Mouse (Mus musculus) liver, embryonic 13.5 days (tissue): ENCODE measurements around the gene Myom1. TPM values are rescaled to one million over a fixed set of nuclear protein-coding genes. Genes with fewer than 3 reads are reported as not detected.

Source experiments
- ATAC-seq: fragments of 200-750 bp; cut with Nextera tagmentation; 2 replicates; pipeline ENCODE4 v1.8.0; 2017; ENCODE audit warnings: low read depth, mild to moderate bottlenecking, moderate number of reproducible peaks, moderate library complexity
- DNase-seq: peaks from one replicate; pipeline ENCODE4 v3.0.0; 2022
- H3K27ac ChIP-seq: fragments of 300-500 bp; sonication (generic); 2 replicates; pipeline ENCODE4 v1.5.1; 2015; ENCODE audit warnings: moderate library complexity, mild to moderate bottlenecking, inconsistent platforms
- H3K27me3 ChIP-seq: fragments of 300-500 bp; sonication (generic); 2 replicates; pipeline ENCODE4 v1.6.1; 2015; ENCODE audit warnings: mild to moderate bottlenecking, inconsistent platforms
- H3K36me3 ChIP-seq: fragments of 300-500 bp; sonication (generic); 2 replicates; pipeline ENCODE4 v1.6.1; 2015; ENCODE audit warnings: mild to moderate bottlenecking, inconsistent platforms
- H3K4me1 ChIP-seq: fragments of 300-500 bp; sonication (generic); replicated peaks from 2 replicates; pipeline ENCODE4 v1.6.1; 2015; ENCODE audit warnings: inconsistent platforms
- H3K4me2 ChIP-seq: fragments of 300-500 bp; sonication (generic); 2 replicates; pipeline ENCODE4 v1.6.1; 2015; ENCODE audit warnings: inconsistent platforms, mild to moderate bottlenecking, moderate library complexity
- H3K4me3 ChIP-seq: fragments of 300-500 bp; sonication (generic); replicated peaks from 2 replicates; pipeline ENCODE4 v1.5.1; 2015; ENCODE audit warnings: mild to moderate bottlenecking, inconsistent platforms
- H3K9ac ChIP-seq: fragments of 300-500 bp; sonication (generic); 2 replicates; pipeline ENCODE4 v1.6.1; 2015; ENCODE audit warnings: mild to moderate bottlenecking, inconsistent platforms
- H3K9me3 ChIP-seq: fragments of 300-500 bp; sonication (generic); replicated peaks from 2 replicates; pipeline ENCODE4 v1.6.1; 2016; ENCODE audit warnings: inconsistent platforms
- WGBS: fragments of 180-500 bp; shearing (Covaris S2); methylation state at CpG from one replicate; pipeline ENCODE4 v1.1.7; 2015; ENCODE audit not compliant: insufficient replicate concordance; 5-methylcytosine and 5-hydroxymethylcytosine counted together
- polyA plus RNA-seq: library from polyadenylated mRNA; unstranded; fragments of >200 nt; fragmentation: Nextera tagmentation; extraction: Ambion mirVana; gene quantifications from 2 replicates; pipeline ENCODE4 v1.2.1, GENCODE M21; 2015

Gene Myom1
- polyA plus RNA-seq, 1 experiment from 2014 or later: 2.1 TPM

- H3K4me2 ChIP-seq: no peak overlapping the region
- H3K27ac ChIP-seq: no peak overlapping the region
- no peaks in the 10 kb centered on the region for H3K27me3 ChIP-seq
- H3K9me3 ChIP-seq: no peaks in the 10 kb centered on the region
- no peak overlapping the region for H3K4me3 ChIP-seq
- ATAC-seq: no peak
- H3K4me1 ChIP-seq: peaks cover 25% of the 10 kb centered on the region
- DNase-seq: no peak
- H3K36me3 ChIP-seq: no peaks in the 10 kb centered on the region
- WGBS: 76% methylated on average over 9 of the region's 9 CpGs
- no peak overlapping the region for H3K9ac ChIP-seq
Observed at GRCm38 (mm10) chr17:71129489-71130261, 127.2 kb downstream of the Myom1 start.

- ATAC-seq: no peak
- no peaks in the 10 kb centered on the region for H3K36me3 ChIP-seq
- H3K27ac ChIP-seq: no peak overlapping the region
- peaks cover 24% of the 10 kb centered on the region for H3K4me1 ChIP-seq
- DNase-seq: no peak
- no peak overlapping the region for H3K4me3 ChIP-seq
- H3K27me3 ChIP-seq: no peaks in the 10 kb centered on the region
- H3K9ac ChIP-seq: no peak overlapping the region
- H3K9me3 ChIP-seq: no peaks in the 10 kb centered on the region
- H3K4me2 ChIP-seq: no peak overlapping the region
Observed at GRCm38 (mm10) chr17:71132221-71132620, 129.8 kb downstream of the Myom1 start.

- ATAC-seq (no peak), DNase-seq (no peak)
- H3K4me2 ChIP-seq: no peak overlapping the region
- H3K27ac ChIP-seq: no peak overlapping the region
- peaks cover 21% of the 10 kb centered on the region for H3K4me1 ChIP-seq
- H3K4me3 ChIP-seq: no peak overlapping the region
- H3K36me3 ChIP-seq: no peaks in the 10 kb centered on the region
- 61% methylated on average over 11 of the region's 11 CpGs for WGBS
- no peak overlapping the region for H3K9ac ChIP-seq
- no peaks in the 10 kb centered on the region for H3K9me3 ChIP-seq
- H3K27me3 ChIP-seq: no peaks in the 10 kb centered on the region
Observed at GRCm38 (mm10) chr17:71132856-71133439, 130.5 kb downstream of the Myom1 start.

- no peak overlapping the region for H3K4me2 ChIP-seq
- no peaks in the 10 kb centered on the region for H3K27me3 ChIP-seq
- H3K9me3 ChIP-seq: no peaks in the 10 kb centered on the region
- no peak overlapping the region for H3K4me3 ChIP-seq
- H3K27ac ChIP-seq: peak overlapping the region; percentile 10; the same call in 1 of the 2 replicates
- no peaks in the 10 kb centered on the region for H3K36me3 ChIP-seq
- no peak overlapping the region for H3K9ac ChIP-seq
- DNase-seq (no peak), ATAC-seq (no peak)
- H3K4me1 ChIP-seq: peaks cover 20% of the 10 kb centered on the region
- WGBS: 74% methylated on average over 3 of the region's 3 CpGs
Observed at GRCm38 (mm10) chr17:71134441-71134955, 132.1 kb downstream of the Myom1 start.

- Histone ChIP-seq H3K4me2 (no peak overlapping the region), H3K27ac (no peak overlapping the region), H3K9ac (no peak overlapping the region), H3K9me3 (no peaks in the 10 kb centered on the region), H3K36me3 (no peaks in the 10 kb centered on the region), H3K4me3 (no peak overlapping the region), H3K4me1 (peaks cover 20% of the 10 kb centered on the region), H3K27me3 (no peaks in the 10 kb centered on the region)
- 46% methylated on average over 5 of the region's 5 CpGs for WGBS
- ATAC-seq: no peak
- no peak for DNase-seq
Observed at GRCm38 (mm10) chr17:71135108-71135507, 132.7 kb downstream of the Myom1 start.

- no peak for ATAC-seq
- 68% methylated on average over 5 of the region's 5 CpGs for WGBS
Observed at GRCm38 (mm10) chr17:71135866-71136265, 133.4 kb downstream of the Myom1 start.

GRCm38 (mm10) chr17:71136384-71137333, 134.2 kb downstream of the Myom1 start:
- H3K9ac ChIP-seq: no peak overlapping the region
- H3K4me2 ChIP-seq: no peak overlapping the region
- peak; percentile 79 for ATAC-seq
- no peaks in the 10 kb centered on the region for H3K9me3 ChIP-seq
- peaks cover 20% of the 10 kb centered on the region for H3K4me1 ChIP-seq
- no peak for DNase-seq
- no peak overlapping the region for H3K27ac ChIP-seq
- H3K4me3 ChIP-seq: no peak overlapping the region
- 48% methylated on average over 16 of the region's 16 CpGs for WGBS
- no peaks in the 10 kb centered on the region for H3K36me3 ChIP-seq
- no peaks in the 10 kb centered on the region for H3K27me3 ChIP-seq

More at GRCm38 (mm10) chr17:71135866-71136265, 133.4 kb downstream of the Myom1 start:
- H3K9ac ChIP-seq: 0 out of 2 replicates have a peak overlapping the region, but pooled peaks have one; percentile 13
- no peak overlapping the region for H3K4me3 ChIP-seq
- H3K27ac ChIP-seq: no peak overlapping the region
- no peaks in the 10 kb centered on the region for H3K36me3 ChIP-seq
- no peaks in the 10 kb centered on the region for H3K27me3 ChIP-seq
- no peak overlapping the region for H3K4me2 ChIP-seq
- no peaks in the 10 kb centered on the region for H3K9me3 ChIP-seq
- no peak for DNase-seq
- peaks cover 20% of the 10 kb centered on the region for H3K4me1 ChIP-seq

GRCm38 (mm10) chr17:71137334-71137721, 134.9 kb downstream of the Myom1 start:
- no peaks in the 10 kb centered on the region for H3K27me3 ChIP-seq
- H3K36me3 ChIP-seq: no peaks in the 10 kb centered on the region
- DNase-seq: no peak
- no peak overlapping the region for H3K9ac ChIP-seq
- peaks cover 20% of the 10 kb centered on the region for H3K4me1 ChIP-seq
- no peak overlapping the region for H3K4me2 ChIP-seq
- WGBS: 50% methylated on average over 2 of the region's 2 CpGs
- no peaks in the 10 kb centered on the region for H3K9me3 ChIP-seq
- no peak overlapping the region for H3K27ac ChIP-seq
- H3K4me3 ChIP-seq: no peak overlapping the region
- no peak for ATAC-seq

GRCm38 (mm10) chr17:71142068-71142467, 139.6 kb downstream of the Myom1 start:
- ATAC-seq (no peak), DNase-seq (no peak)
- no peaks in the 10 kb centered on the region for H3K27me3 ChIP-seq
- H3K9ac ChIP-seq: no peak overlapping the region
- no peak overlapping the region for H3K4me2 ChIP-seq
- H3K4me3 ChIP-seq: no peak overlapping the region
- no peaks in the 10 kb centered on the region for H3K36me3 ChIP-seq
- H3K27ac ChIP-seq: no peak overlapping the region
- H3K9me3 ChIP-seq: no peaks in the 10 kb centered on the region
- H3K4me1 ChIP-seq: peaks cover 40% of the 10 kb centered on the region
- WGBS: 70% methylated on average over 4 of the region's 4 CpGs

- H3K9me3 ChIP-seq: no peaks in the 10 kb centered on the region
- H3K4me3 ChIP-seq: no peak overlapping the region
- ATAC-seq: no peak
- DNase-seq: no peak
- no peaks in the 10 kb centered on the region for H3K36me3 ChIP-seq
- peaks cover 36% of the 10 kb centered on the region for H3K4me1 ChIP-seq
- H3K27me3 ChIP-seq: no peaks in the 10 kb centered on the region
- H3K27ac ChIP-seq: no peak overlapping the region
- WGBS: 60% methylated on average over 4 of the region's 4 CpGs
- H3K4me2 ChIP-seq: no peak overlapping the region
- no peak overlapping the region for H3K9ac ChIP-seq
Observed at GRCm38 (mm10) chr17:71143155-71143554, 140.7 kb downstream of the Myom1 start.
